Mouse (Mus musculus): ENCODE measurements around the gene Gpr84. TPM values are rescaled to one million over a fixed set of nuclear protein-coding genes. Genes with fewer than 3 reads are reported as not detected.

Gene Gpr84
- polyA plus RNA-seq, 1 experiment from 2014 or later = 0.24 TPM

DNA sequence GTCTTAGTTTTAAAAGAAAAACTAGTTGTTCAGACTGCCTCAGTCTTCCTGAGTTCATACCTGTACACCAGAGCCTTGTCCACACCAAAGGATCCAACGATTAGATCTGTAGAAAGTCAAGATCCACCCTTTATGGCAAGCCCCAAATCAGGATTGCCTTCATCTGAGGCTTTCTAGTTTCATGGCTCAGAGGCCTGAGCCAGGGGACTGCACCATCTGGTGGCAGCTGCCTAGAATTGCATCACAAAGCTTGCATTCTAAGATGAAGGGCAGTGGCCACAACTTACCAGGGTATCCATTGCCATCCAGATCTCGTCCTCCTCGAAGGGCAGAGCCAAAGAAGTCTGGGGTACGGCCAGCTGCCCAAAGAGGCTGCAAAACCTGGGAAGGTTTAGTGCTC lies 42.4 kb upstream of the Gpr84 start:
- ATAC-seq = peak; percentile 33
- no peaks in the 10 kb centered on the region for H3K36me3 ChIP-seq (ENCODE audit: control insufficient read depth, insufficient read depth)
- no peak overlapping the region for H3K9ac ChIP-seq (replicated peaks; ENCODE audit: low read depth, low read length)
- H3K9me3 ChIP-seq (ENCODE audit: control insufficient read depth, low read length) = no peaks in the 10 kb centered on the region
- no peak overlapping the region for H3K4me2 ChIP-seq (ENCODE audit: low read length)
- H3K27ac ChIP-seq (ENCODE audit: low read length) = no peak overlapping the region
- H3K4me1 ChIP-seq (replicated peaks; ENCODE audit: control insufficient read depth, insufficient read depth, low read length) = no peaks in the 10 kb centered on the region
- WGBS = 32% methylated on average over 4 of the region's 4 CpGs
- no peaks in the 10 kb centered on the region for H3K27me3 ChIP-seq (replicated peaks; ENCODE audit: control insufficient read depth, insufficient read depth, low read length)
- no peak overlapping the region for H3K4me3 ChIP-seq (replicated peaks; ENCODE audit: low read length)

DNA sequence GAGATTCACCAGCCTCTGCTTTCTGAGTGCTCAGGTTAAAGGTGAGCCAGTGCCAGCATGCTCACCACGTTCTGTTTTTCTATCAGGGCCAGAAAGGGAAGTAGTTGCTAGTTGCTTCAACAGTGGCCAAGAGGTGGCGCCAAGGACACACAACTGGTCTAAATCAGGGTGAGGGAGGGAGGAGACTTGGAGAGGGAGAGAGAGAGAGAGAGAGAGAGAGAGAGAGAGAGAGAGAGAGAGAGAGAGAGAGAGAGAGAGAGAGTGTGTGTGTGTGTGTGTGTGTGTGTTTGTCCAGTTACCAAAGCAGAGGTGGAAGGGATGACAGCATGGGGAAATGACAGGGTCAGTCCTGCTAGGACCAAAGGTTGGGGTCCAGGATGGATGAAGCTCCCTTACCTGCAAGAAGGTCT lies 36.9 kb upstream of the Gpr84 start:
- WGBS = 0% methylated on average over 2 of the region's 2 CpGs
- Histone ChIP-seq H3K27ac (ENCODE audit: low read length) (no peak overlapping the region), H3K9ac (replicated peaks; ENCODE audit: low read depth, low read length) (no peak overlapping the region), H3K9me3 (ENCODE audit: control insufficient read depth, low read length) (no peaks in the 10 kb centered on the region), H3K4me2 (ENCODE audit: low read length) (no peak overlapping the region), H3K36me3 (ENCODE audit: control insufficient read depth, insufficient read depth) (no peaks in the 10 kb centered on the region), H3K4me3 (replicated peaks; ENCODE audit: low read length) (no peak overlapping the region), H3K27me3 (replicated peaks; ENCODE audit: control insufficient read depth, insufficient read depth, low read length) (no peaks in the 10 kb centered on the region), H3K4me1 (replicated peaks; ENCODE audit: control insufficient read depth, insufficient read depth, low read length) (no peaks in the 10 kb centered on the region)
- no peak for ATAC-seq

DNA sequence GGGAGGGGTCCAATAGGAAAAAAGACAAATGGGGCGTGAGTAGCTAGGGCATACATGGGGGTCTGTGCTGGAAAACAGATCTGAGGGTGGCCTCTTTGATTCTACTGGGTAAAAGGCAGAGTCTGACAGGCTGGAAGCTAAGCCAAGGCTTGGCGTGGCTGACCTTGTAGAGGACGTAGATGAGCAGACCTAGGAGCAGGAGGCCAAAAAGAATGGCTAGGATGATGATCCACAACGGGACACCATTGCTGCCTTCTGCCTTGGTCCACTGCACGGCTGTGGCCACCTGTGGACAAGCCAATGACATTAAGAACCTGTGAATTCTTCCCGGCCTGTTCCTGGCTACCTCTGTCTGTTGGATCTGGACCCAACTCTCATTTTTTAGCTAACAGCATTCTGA lies 35.4 kb upstream of the Gpr84 start:
- 91% methylated on average over 6 of the region's 6 CpGs for WGBS
- H3K4me3 ChIP-seq (replicated peaks; ENCODE audit: low read length) = no peak overlapping the region
- no peaks in the 10 kb centered on the region for H3K9me3 ChIP-seq (ENCODE audit: control insufficient read depth, low read length)
- H3K4me1 ChIP-seq (replicated peaks; ENCODE audit: control insufficient read depth, insufficient read depth, low read length) = no peaks in the 10 kb centered on the region
- H3K9ac ChIP-seq (replicated peaks; ENCODE audit: low read depth, low read length) = no peak overlapping the region
- H3K27me3 ChIP-seq (replicated peaks; ENCODE audit: control insufficient read depth, insufficient read depth, low read length) = 0 out of 2 replicates have a peak, but pooled peaks cover 7% of the 10 kb centered on the region
- H3K27ac ChIP-seq (ENCODE audit: low read length) = no peak overlapping the region
- H3K36me3 ChIP-seq (ENCODE audit: control insufficient read depth, insufficient read depth) = no peaks in the 10 kb centered on the region
- no peak overlapping the region for H3K4me2 ChIP-seq (ENCODE audit: low read length)
- no peak for ATAC-seq

DNA sequence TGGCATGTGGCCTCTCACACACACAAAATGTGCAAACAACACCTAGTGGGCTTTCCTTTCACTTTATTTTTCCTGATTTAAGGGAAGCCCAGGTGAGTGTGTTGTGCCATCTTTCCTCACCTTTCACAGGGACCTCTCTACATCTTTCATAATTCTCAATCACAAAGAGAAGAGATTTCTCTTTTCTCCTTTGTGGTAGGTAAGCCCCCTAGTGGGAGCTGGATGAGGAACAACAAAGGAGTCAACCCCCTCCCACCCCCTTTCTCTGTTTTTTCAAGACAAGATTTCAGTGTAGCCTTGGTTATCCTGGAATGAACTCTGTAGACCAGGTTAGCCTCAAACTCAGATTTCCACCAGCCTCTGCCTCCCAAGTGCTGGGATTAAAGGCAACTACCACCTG lies 33.1 kb upstream of the Gpr84 start:
- H3K4me3 ChIP-seq (replicated peaks; ENCODE audit: low read length) = no peak overlapping the region
- no peak overlapping the region for H3K9ac ChIP-seq (replicated peaks; ENCODE audit: low read depth, low read length)
- no peaks in the 10 kb centered on the region for H3K9me3 ChIP-seq (ENCODE audit: control insufficient read depth, low read length)
- H3K27me3 ChIP-seq (replicated peaks; ENCODE audit: control insufficient read depth, insufficient read depth, low read length) = peaks cover 14% of the 10 kb centered on the region
- no peaks in the 10 kb centered on the region for H3K36me3 ChIP-seq (ENCODE audit: control insufficient read depth, insufficient read depth)
- no peak for ATAC-seq
- H3K4me2 ChIP-seq (ENCODE audit: low read length) = no peak overlapping the region
- H3K27ac ChIP-seq (ENCODE audit: low read length) = no peak overlapping the region
- peaks cover 10% of the 10 kb centered on the region for H3K4me1 ChIP-seq (replicated peaks; ENCODE audit: control insufficient read depth, insufficient read depth, low read length)

DNA sequence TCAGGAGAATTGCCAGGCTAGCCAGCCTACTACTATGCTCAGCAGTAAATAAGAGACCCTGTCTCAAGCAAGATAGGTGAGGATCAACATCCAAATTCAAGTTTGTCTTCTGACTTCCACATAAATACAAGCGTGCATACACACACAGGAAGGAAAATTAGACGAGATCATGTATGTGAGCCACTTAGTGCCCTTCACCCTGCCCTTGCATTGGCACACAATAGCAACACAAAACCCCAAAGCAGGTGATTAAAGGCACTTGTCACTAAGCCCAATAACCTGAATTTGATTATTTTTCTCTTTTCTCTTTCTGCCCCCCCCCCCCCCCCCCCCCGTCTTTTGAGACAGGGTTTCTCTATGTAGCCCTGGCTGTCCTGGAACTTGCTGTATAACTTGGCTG lies 32.6 kb upstream of the Gpr84 start:
- 84% methylated on average over 2 of the region's 3 CpGs for WGBS

DNA sequence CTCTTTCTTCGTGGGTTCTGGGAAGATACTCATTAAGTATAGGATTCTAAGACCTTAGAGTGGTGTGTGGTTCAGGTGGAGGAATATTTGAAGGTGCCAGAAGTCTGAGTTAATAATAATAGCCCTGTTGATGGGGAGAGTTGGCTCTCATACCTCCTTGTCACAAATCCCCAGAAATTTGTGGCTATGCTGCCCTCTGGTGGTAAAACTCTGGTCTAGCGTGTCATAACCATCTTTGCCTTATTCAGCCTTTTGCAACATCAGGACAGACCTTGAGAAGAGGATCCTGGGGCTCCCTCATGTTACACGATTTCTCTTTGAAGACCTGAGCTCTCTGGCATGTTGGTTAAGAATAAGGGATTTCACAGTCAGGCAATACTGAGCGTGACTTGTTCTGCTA lies 32.0 kb upstream of the Gpr84 start:
- WGBS = 11% methylated on average over 4 of the region's 4 CpGs
- ATAC-seq = no peak

More for the DNA sequence above, 32.6 kb upstream of the Gpr84 start:
- H3K4me3 ChIP-seq (replicated peaks; ENCODE audit: low read length) = no peak overlapping the region
- ATAC-seq = no peak
- no peaks in the 10 kb centered on the region for H3K9me3 ChIP-seq (ENCODE audit: control insufficient read depth, low read length)
- H3K36me3 ChIP-seq (ENCODE audit: control insufficient read depth, insufficient read depth) = no peaks in the 10 kb centered on the region
- no peak overlapping the region for H3K27ac ChIP-seq (ENCODE audit: low read length)
- no peak overlapping the region for H3K9ac ChIP-seq (replicated peaks; ENCODE audit: low read depth, low read length)
- H3K27me3 ChIP-seq (replicated peaks; ENCODE audit: control insufficient read depth, insufficient read depth, low read length) = peaks cover 14% of the 10 kb centered on the region
- no peak overlapping the region for H3K4me2 ChIP-seq (ENCODE audit: low read length)
- peaks cover 10% of the 10 kb centered on the region for H3K4me1 ChIP-seq (replicated peaks; ENCODE audit: control insufficient read depth, insufficient read depth, low read length)

DNA sequence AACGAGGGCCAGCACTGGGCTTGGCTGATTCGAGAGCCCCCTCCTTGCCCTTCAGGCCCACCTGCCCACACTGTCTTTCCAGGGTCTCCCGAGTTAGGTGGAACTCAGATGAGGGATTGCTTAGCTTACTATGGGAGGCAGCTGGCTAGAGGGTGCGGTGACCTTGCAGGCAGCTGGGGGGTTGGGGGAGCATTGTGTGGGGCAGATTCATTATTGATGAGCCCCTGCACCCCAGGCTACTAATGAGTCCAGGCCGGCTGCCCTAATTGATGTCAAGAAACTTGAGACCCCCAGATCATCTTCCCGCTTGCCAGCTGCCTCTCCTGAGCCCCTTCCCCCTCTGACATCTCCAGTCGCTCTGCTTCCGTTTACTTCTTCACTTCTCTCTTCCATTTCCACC lies 31.1 kb upstream of the Gpr84 start:
- peaks cover 14% of the 10 kb centered on the region for H3K27me3 ChIP-seq (replicated peaks; ENCODE audit: control insufficient read depth, insufficient read depth, low read length)
- no peaks in the 10 kb centered on the region for H3K9me3 ChIP-seq (ENCODE audit: control insufficient read depth, low read length)
- no peak overlapping the region; the same call in 1 of the 2 replicates for H3K9ac ChIP-seq (replicated peaks; ENCODE audit: low read depth, low read length)
- no peak overlapping the region for H3K4me2 ChIP-seq (ENCODE audit: low read length)
- no peak overlapping the region for H3K4me3 ChIP-seq (replicated peaks; ENCODE audit: low read length)
- no peak for ATAC-seq
- no peak overlapping the region for H3K27ac ChIP-seq (ENCODE audit: low read length)
- peaks cover 10% of the 10 kb centered on the region for H3K4me1 ChIP-seq (replicated peaks; ENCODE audit: control insufficient read depth, insufficient read depth, low read length)
- 40% methylated on average over 8 of the region's 8 CpGs for WGBS
- no peaks in the 10 kb centered on the region for H3K36me3 ChIP-seq (ENCODE audit: control insufficient read depth, insufficient read depth)

More for the DNA sequence above, 32.0 kb upstream of the Gpr84 start:
- H3K4me2 ChIP-seq (ENCODE audit: low read length) = no peak overlapping the region
- peaks cover 14% of the 10 kb centered on the region for H3K27me3 ChIP-seq (replicated peaks; ENCODE audit: control insufficient read depth, insufficient read depth, low read length)
- H3K4me3 ChIP-seq (replicated peaks; ENCODE audit: low read length) = no peak overlapping the region
- H3K36me3 ChIP-seq (ENCODE audit: control insufficient read depth, insufficient read depth) = no peaks in the 10 kb centered on the region
- H3K4me1 ChIP-seq (replicated peaks; ENCODE audit: control insufficient read depth, insufficient read depth, low read length) = peaks cover 10% of the 10 kb centered on the region
- H3K9ac ChIP-seq (replicated peaks; ENCODE audit: low read depth, low read length) = no peak overlapping the region
- H3K9me3 ChIP-seq (ENCODE audit: control insufficient read depth, low read length) = no peaks in the 10 kb centered on the region
- H3K27ac ChIP-seq (ENCODE audit: low read length) = no peak overlapping the region

DNA sequence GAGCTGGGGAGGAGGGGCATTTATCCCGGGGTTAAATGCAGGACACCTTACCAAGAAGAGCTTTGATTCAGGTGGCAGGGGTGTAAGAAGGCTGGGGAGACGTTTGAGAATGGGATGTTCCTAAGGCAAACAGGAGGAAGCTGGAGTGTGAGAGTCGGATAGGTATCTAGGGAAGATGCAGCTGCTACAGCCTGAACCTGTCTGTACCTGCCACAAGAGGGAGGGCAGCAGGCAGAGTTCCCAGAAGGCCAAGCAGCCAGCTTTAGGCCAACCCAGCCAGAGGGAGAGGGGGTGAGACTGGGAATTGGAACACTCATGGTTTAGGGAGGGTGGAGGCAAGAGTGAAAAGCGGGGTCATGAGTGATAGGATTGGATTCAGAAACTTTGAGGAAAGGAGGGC lies 30.4 kb upstream of the Gpr84 start:
- peaks cover 14% of the 10 kb centered on the region for H3K27me3 ChIP-seq (replicated peaks; ENCODE audit: control insufficient read depth, insufficient read depth, low read length)
- 21% methylated on average over 4 of the region's 4 CpGs for WGBS
- H3K4me2 ChIP-seq (ENCODE audit: low read length) = no peak overlapping the region
- ATAC-seq = no peak
- no peaks in the 10 kb centered on the region for H3K36me3 ChIP-seq (ENCODE audit: control insufficient read depth, insufficient read depth)
- no peaks in the 10 kb centered on the region for H3K9me3 ChIP-seq (ENCODE audit: control insufficient read depth, low read length)
- no peak overlapping the region for H3K27ac ChIP-seq (ENCODE audit: low read length)
- H3K4me1 ChIP-seq (replicated peaks; ENCODE audit: control insufficient read depth, insufficient read depth, low read length) = peaks cover 10% of the 10 kb centered on the region
- H3K9ac ChIP-seq (replicated peaks; ENCODE audit: low read depth, low read length) = no peak overlapping the region
- H3K4me3 ChIP-seq (replicated peaks; ENCODE audit: low read length) = no peak overlapping the region

DNA sequence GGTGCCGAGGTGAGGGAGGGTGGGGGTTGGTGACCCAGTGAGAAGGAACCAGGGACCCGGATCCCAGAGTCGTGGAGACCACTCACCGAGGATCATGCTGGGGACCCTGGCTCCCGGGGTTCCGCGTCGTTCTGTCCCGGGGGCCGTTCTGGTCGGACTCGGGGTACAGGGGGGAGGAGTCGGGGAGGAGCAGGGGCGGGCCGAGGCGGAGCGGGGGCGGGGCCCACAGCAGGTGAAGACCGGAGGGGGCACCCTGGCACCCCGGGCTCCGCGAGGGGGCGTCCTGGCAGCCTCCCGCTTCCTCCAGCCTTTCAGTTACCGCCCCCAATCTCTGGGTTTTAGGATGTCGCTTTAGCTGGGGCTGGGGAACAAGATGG lies 29.5 kb upstream of the Gpr84 start, which contains the start of gene Zfp385a:
Zfp385a (minus strand) TSS at position 133 of the 377 bp plus-strand sequence.
- Histone ChIP-seq H3K9me3 (ENCODE audit: control insufficient read depth, low read length) (no peaks in the 10 kb centered on the region), H3K4me1 (replicated peaks; ENCODE audit: control insufficient read depth, insufficient read depth, low read length) (peaks cover 10% of the 10 kb centered on the region), H3K4me2 (ENCODE audit: low read length) (peak within 1 kb of the TSS; percentile 67), H3K36me3 (ENCODE audit: control insufficient read depth, insufficient read depth) (no peaks in the 10 kb centered on the region), H3K27me3 (replicated peaks; ENCODE audit: control insufficient read depth, insufficient read depth, low read length) (peaks cover 14% of the 10 kb centered on the region), H3K27ac (ENCODE audit: low read length) (no peak within 1 kb of the TSS), H3K4me3 (replicated peaks; ENCODE audit: low read length) (peak within 1 kb of the TSS; percentile 52), H3K9ac (replicated peaks; ENCODE audit: low read depth, low read length) (peak within 1 kb of the TSS; percentile 50)
- peak; percentile 68 for ATAC-seq
- under 1% methylated on average over 25 of the region's 26 CpGs for WGBS
